Mouse (Mus musculus) cerebellum, postnatal 14 days (tissue): ENCODE results near the gene Fyn.

Source experiments
- DNase-seq, 2 experiments: peaks; one replicate each; pipeline ENCODE4 v3.0.0; 2021; ENCODE audit warnings: mixed read lengths in 2 of 2

The Fyn gene

GRCm38 (mm10) chr10:39580477-39580876 lies 211.8 kb downstream of the Fyn start:
- DNase-seq: no peak

DNA sequence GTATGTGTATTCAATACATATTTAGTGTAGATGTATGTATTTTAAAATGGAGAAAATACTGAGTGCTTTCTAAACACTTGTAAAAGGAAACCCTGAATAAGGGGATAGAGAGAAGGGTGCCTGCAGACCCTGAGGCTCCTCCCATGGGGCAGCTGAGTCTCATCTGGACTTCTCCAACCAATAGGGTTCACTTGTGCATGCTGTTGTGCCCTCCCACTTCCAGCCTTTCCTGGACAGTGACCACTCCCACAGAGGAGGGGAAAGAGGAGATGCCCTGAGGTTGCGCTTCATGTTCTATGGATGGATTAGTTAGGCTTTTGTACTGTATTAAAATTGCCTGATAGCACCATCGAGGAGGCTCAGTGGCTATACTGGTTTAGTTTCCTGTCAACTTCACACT lies 213.7 kb downstream of the Fyn start:
- no peak for DNase-seq

DNA sequence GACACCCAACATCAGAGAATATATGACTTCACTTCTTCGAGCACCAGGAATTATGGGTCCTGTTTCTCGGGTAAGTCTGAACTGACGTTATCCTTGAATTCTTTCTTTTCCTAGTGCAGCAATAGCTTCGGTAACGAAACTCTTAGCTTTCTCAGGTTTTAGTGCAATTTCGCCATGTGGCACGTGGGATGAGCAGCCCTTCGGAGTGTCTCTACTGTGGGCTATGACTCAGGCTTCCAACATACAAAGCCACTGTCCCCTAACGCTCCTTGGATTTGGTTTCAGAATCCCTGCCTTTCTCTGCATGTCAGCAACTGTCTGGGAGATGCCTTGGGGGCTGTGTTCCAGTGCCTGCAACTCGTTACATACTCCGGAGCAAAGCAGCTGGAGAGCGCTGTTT lies 215.1 kb downstream of the Fyn start:
- DNase-seq: no peak

DNA sequence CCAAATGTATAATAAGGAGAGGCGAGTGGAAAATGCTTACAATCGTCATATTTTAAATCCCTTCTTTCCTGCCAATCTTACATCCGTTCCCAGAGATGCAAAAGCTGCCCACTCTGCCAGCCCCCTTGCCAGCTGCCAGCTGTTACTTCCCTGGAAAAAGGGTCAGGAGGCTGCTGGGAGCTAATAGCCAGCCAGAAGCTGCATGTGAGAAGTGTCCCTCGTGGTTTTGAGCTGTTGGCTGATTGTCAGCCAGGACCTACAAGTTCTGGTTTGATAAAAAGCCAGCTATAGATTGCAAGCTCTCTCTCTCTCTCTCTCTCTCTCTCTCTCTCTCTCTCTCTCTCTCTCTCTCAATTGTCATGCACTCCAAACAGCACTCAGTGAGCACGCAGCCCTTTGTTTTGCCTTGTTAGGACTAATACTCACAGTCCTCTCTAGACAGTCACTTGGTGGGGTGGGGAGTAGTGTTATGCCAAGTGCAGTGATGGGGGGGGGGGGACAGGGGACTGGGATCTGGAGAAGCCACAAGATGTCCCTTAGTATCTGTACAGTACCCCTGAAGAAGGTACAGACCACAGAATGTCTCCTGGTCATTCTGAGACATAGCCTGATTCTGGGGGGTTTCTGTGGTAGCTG lies 218.8 kb downstream of the Fyn start:
- peak; percentile 30 to 50 for DNase-seq

GRCm38 (mm10) chr10:39587973-39588746 lies 219.5 kb downstream of the Fyn start:
- DNase-seq: no peak

- no peak for DNase-seq
These were observed 221.3 kb downstream of the Fyn start for GRCm38 (mm10) chr10:39589765-39590546.

- no peak for DNase-seq
These were observed 222.0 kb downstream of the Fyn start for GRCm38 (mm10) chr10:39590629-39591028.

DNA sequence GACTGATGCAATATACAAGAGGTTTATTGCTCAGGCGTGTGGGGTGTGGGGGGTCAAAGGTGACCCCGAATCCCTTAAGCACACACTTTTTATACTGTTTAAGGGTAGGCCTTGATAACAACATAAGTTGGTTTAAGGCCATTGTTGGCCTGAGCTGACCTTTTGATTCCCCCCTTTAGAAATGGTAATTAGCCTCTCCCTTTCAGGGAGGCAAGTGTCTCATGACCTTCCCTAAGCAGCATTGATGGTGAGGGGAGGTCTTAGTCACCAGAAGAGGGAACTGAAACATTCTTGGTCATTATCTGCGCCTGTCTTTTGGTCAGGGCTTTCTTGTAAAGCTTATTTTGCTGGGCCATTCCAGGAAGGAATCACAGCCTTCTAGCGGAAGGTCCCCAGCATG lies 223.8 kb downstream of the Fyn start:
- DNase-seq: no peak

GRCm38 (mm10) chr10:39594716-39595115 lies 226.1 kb downstream of the Fyn start:
- DNase-seq: no peak

DNA sequence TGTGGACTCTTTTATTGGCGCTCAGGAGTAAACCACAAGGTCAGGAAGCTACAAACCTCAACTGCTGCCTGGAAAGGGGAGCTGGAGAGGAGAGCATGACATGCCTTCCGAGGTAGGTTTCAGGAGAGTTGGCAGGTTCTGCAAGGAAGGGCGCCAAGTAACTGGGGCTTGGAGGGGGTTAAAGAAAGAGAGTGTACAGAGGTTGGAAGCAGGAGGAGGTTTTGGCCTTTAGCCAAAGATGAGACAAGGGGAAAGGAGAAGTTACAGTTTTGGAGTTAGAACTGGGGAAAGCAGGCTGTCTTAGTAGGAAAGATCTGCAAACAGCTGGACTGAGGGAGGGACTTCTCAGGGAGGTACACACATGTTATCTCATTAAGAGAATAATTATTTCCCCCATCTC lies 227.2 kb downstream of the Fyn start:
- DNase-seq: no peak

GRCm38 (mm10) chr10:39597116-39597791 lies 228.6 kb downstream of the Fyn start:
- no peak for DNase-seq

GRCm38 (mm10) chr10:39597792-39598183 lies 229.1 kb downstream of the Fyn start:
- DNase-seq: peak; percentile 23 to 31

DNA sequence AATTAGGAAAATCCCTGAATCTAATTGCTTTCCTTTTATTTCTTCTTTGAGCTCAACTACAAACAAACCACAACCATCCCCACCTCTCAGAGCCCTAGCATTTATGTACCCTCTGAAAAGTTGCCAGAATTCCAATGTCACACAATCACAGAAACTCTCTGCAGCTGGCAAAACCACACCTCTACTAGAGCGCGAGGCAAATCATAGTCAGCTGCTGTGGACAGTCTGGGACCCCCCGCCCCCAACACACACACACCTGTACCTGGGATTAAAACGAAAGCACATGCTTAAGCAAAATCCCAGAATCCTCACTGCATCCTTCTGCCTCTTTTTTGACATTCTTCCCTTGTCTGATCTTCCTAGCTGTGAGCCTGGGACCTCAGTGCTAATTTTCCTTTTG lies 230.9 kb downstream of the Fyn start:
- DNase-seq: no peak

- no peak for DNase-seq
These were observed 231.5 kb downstream of the Fyn start for GRCm38 (mm10) chr10:39600115-39600514.

DNA sequence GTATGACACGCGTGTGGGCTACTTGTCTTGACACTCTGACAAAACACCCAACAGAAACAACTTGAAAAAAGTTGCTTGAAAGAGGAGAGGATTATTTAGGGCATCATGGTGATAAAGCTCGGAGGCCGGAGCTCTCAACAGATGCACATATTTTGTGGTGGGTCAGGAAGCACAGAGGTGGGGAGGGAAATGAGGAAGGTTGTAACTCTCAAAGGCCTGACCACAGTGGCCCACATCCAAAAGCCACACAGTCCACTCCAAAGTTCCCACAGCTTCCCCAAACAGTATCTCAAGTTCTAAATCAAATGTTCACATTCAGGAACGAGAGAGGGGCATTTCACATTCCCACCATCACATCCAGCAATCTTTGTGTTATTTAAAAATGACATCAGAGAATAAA lies 232.4 kb downstream of the Fyn start:
- no peak for DNase-seq

- DNase-seq: no peak
These were observed 237.8 kb downstream of the Fyn start for GRCm38 (mm10) chr10:39606434-39606833.

DNA sequence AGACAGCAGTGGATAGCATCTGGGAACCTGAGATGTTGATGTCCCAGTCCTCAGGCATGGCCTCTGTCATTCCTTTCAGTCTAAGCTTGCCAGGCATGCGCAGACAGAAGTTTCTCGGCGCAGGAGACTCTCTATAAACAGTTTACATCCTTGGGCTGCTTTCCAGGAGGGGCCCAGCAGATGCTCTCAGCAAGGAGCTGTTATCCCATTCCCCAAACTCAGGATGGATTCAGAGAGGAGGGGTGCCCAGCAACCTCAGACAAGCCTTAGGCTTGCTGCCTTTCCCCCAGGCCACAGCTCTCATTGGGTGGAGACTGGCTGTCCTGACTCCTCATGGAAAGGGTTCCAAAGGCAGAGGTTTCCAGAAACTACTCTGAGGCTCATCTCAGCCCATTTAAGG lies 242.6 kb downstream of the Fyn start:
- DNase-seq: no peak

DNA sequence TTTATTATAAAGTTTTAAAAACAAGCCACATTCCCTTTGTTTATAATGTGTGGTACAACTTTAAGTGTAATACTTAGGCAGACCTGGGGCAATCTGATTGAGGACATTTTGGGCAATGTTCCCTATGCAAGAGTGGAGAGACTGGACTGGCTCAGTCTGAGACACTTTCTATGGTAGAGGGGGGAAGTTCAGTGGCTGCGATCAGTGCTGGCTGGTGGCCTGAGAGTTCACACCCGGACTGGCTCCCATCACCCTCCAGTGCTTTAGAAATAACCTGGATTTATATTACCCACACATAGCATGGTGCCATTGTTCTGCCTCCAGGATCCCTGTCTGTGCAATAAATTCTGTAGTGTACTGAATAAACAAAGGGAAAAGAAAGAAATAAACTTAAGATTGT lies 243.5 kb downstream of the Fyn start:
- DNase-seq: no peak

DNA sequence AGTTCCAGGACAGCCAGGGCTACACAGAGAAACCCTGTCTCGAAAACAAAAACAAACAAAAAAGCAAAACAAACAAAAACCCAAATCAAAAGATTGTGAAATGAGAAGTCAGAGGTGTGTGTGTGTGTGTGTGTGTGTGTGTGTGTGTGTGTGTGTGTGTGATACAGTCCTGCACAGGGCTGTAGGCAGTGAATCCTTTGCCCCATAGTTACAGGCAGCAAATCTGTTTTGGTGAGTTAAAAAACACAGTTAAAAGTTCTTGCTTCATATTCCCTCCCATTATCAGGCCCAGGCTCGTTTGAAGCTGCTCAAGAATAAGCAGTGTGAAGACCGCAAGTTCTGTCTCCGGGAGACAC lies 244.0 kb downstream of the Fyn start, which contains the start of gene Traf3ip2:
Gene Traf3ip2, plus strand, starts transcription at position 302 of the 356 bp plus-strand sequence.
- DNase-seq: no peak

DNA sequence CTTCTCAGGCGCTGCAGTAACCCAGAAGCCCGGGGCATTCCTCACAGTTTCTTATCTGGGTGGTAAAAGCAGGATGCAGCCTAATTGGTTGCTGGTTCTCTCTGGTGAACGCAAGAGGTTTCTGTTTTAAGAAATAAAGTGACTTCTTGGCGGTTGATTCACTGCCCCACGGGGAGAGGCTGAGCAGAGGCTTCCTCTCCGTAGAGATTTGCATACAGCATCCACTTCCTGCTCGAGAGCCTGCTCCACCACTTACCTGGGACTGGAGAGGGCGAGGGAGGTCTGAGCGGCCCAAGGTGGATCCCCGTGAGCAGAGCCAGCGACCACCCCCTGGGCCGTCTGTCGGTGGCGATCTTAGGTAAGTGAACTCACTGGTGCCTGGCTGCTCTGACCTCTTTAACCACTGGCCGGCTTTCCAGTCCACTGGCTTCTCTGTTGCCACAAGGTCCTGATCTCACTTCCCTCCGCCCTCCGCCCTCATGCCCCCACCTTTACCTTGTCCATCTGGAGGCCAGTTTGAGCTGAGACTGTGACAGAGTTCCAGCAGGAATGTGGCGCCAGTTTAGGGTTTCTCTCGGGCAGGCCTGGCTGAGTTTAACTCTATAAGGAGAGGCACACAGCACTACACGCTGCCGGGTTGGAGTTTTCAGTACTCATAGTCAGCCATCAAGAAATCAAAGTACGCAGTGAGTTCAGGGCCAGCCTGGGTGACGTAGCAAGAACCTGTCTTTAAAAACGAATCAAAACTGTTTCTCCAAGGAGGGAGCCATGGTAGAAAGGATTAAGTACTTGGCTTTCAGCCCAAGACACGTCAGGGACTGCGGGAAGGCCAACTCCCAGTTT lies 244.6 kb downstream of the Fyn start:
- peak; percentile 75 to 77 for DNase-seq

DNA sequence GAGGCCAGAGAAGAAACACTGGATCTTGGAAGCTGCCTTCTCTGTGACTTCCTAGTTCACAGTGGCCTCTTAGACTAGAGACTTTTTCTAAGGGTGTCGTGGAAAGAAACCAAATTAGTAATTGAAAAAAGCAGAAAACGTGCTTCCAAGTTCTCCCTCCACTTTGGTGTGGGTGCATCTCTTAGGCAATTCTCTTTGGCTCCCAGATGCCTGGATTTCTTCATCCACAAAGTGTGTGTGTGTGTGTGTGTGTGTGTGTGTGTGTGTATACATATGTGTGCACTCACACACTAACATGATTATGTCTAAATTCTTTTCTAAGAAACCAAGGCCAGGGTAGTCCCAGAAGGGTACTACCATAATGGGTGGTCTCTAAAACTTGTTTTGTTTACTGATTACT lies 245.3 kb downstream of the Fyn start:
- DNase-seq: no peak

GRCm38 (mm10) chr10:39614676-39615075 lies 246.0 kb downstream of the Fyn start:
- DNase-seq: peak in 1 of 2 experiments; percentile 44
